29 mouse cellular contexts compared by ENCODE assay signal in genomic region chr4:111513921-111514320, GRCm38 (mm10).
DNase-seq lines count a peak whose midpoint lies in the region; ATAC-seq lines count a peak whose summit lies in the region.
"Had no signal": no experiment of that assay in that cellular context is flagged by ENCODE, and none has a peak within 500 bp of the region (broad histone marks: within the 10 kb centered on the region; RNA-seq: fewer than 3 reads in every experiment).

No protein-coding gene starts in this region.

- no peak for ATAC-seq in heart, embryonic 12.5 days (ENCODE audit: insufficient number of reproducible peaks, low FRiP score)
- no peak for ATAC-seq in intestine, embryonic 16.5 days
- ATAC-seq: activated CD4-positive, CD25-positive, alpha-beta regulatory T cell, adult 4 months; forebrain, embryonic 15.5 days; hindbrain, embryonic 16.5 days; intestine, embryonic 15.5 days had no signal

- H3K4me3 ChIP-seq in heart, embryonic 12.5 days = no peak overlapping the region
- H3K4me3 ChIP-seq in heart, embryonic 10.5 days = no peak overlapping the region
- H3K4me3 ChIP-seq in intestine, embryonic 16.5 days (ENCODE audit: low read length) = no peak overlapping the region
- H3K4me3 ChIP-seq: embryonic facial prominence, embryonic 10.5 days; embryonic facial prominence, embryonic 13.5 days; erythroblast, embryonic 14.5 days; forebrain, embryonic 12.5 days; forebrain, embryonic 15.5 days; heart, embryonic 13.5 days; hindbrain, embryonic 10.5 days; hindbrain, embryonic 13.5 days; intestine, embryonic 15.5 days had no signal

- no peaks in the 10 kb centered on the region for H3K27me3 ChIP-seq in heart, embryonic 12.5 days (replicated peaks)
- H3K27me3 ChIP-seq in heart, embryonic 10.5 days (ENCODE audit: insufficient read depth, poor library complexity, severe bottlenecking) = no peaks in the 10 kb centered on the region
- no peaks in the 10 kb centered on the region for H3K27me3 ChIP-seq in intestine, embryonic 16.5 days (replicated peaks; ENCODE audit: control insufficient read depth, insufficient read depth, low read length)
- H3K27me3 ChIP-seq: embryonic facial prominence, embryonic 13.5 days; forebrain, embryonic 12.5 days; forebrain, embryonic 15.5 days; heart, embryonic 13.5 days; hindbrain, embryonic 13.5 days; intestine, embryonic 15.5 days had no signal

- no peak overlapping the region for H3K4me2 ChIP-seq in heart, embryonic 12.5 days
- H3K4me2 ChIP-seq in intestine, embryonic 16.5 days (ENCODE audit: low read depth, low read length) = no peak overlapping the region
- H3K4me2 ChIP-seq: embryonic facial prominence, embryonic 13.5 days; forebrain, embryonic 12.5 days; forebrain, embryonic 15.5 days; heart, embryonic 13.5 days; hindbrain, embryonic 13.5 days; intestine, embryonic 15.5 days had no signal

- H3K4me1 ChIP-seq in heart, embryonic 12.5 days (replicated peaks) = peaks cover 32% of the 10 kb centered on the region
- H3K4me1 ChIP-seq in heart, embryonic 10.5 days = peaks cover 22% of the 10 kb centered on the region; the same call in 1 of the 2 replicates
- no peaks in the 10 kb centered on the region; the same call in 1 of the 2 replicates for H3K4me1 ChIP-seq in intestine, embryonic 16.5 days (ENCODE audit: control insufficient read depth, insufficient read depth, low read length)
- H3K4me1 ChIP-seq: forebrain, embryonic 15.5 days; intestine, embryonic 15.5 days had no signal

- peak; percentile 94 for DNase-seq in heart, adult 11 months
- peak; percentile 29 for DNase-seq in heart, adult 8-10 months (ENCODE audit: low spot score)
- no peak for DNase-seq in heart, embryonic 10.5 days (ENCODE audit: low spot score)
- DNase-seq in heart, postnatal 36 days = peak; percentile 11 to 18
- no peak for DNase-seq in gastrocnemius, postnatal 4 days (ENCODE audit: low spot score in 2 of 2)
- no peak for DNase-seq in lung, postnatal 25 days (ENCODE audit: low spot score)
- DNase-seq: adrenal gland, adult 8-10 months; adrenal gland, postnatal 25 days; cerebellum, adult 11-12 months; cerebellum, adult 8-10 months; cerebellum, postnatal 10 days; cerebellum, postnatal 36 days; embryo, embryonic 11 days; gastrocnemius, postnatal 10 days; gastrocnemius, postnatal 36 days; kidney, adult 18-20 months had no signal

- H3K36me3 ChIP-seq in heart, embryonic 12.5 days = no peaks in the 10 kb centered on the region
- H3K36me3 ChIP-seq in heart, embryonic 10.5 days = no peaks in the 10 kb centered on the region
- H3K36me3 ChIP-seq in intestine, embryonic 16.5 days (ENCODE audit: control insufficient read depth, insufficient read depth, low read length) = no peaks in the 10 kb centered on the region
- H3K36me3 ChIP-seq: embryonic facial prominence, embryonic 10.5 days; embryonic facial prominence, embryonic 13.5 days; forebrain, embryonic 12.5 days; forebrain, embryonic 15.5 days; heart, embryonic 13.5 days; hindbrain, embryonic 10.5 days; hindbrain, embryonic 13.5 days; intestine, embryonic 15.5 days had no signal

- 25% methylated on average over 3 of the region's 3 CpGs for WGBS in heart, embryonic 12.5 days
- WGBS in heart, embryonic 10.5 days = 33% methylated on average over 3 of the region's 3 CpGs
- WGBS in intestine, embryonic 16.5 days = 42% methylated on average over 3 of the region's 3 CpGs

- intact Hi-C loops in heart, postnatal 36 days (cut with DNase I) = no loop called here

- no peak overlapping the region for H3K27ac ChIP-seq in heart, embryonic 12.5 days (ENCODE audit: poor library complexity, severe bottlenecking)
- H3K27ac ChIP-seq in heart, embryonic 10.5 days = no peak overlapping the region
- no peak overlapping the region for H3K27ac ChIP-seq in intestine, embryonic 16.5 days (ENCODE audit: low read length)
- H3K27ac ChIP-seq: embryonic facial prominence, embryonic 10.5 days; embryonic facial prominence, embryonic 13.5 days; forebrain, embryonic 12.5 days; forebrain, embryonic 15.5 days; heart, embryonic 13.5 days; hindbrain, embryonic 10.5 days; hindbrain, embryonic 13.5 days; intestine, embryonic 15.5 days had no signal

- H3K9ac ChIP-seq in heart, embryonic 12.5 days = no peak overlapping the region
- no peak overlapping the region for H3K9ac ChIP-seq in intestine, embryonic 16.5 days (ENCODE audit: low read depth, low read length)
- H3K9ac ChIP-seq: embryonic facial prominence, embryonic 13.5 days; forebrain, embryonic 12.5 days; forebrain, embryonic 15.5 days; heart, embryonic 13.5 days; hindbrain, embryonic 13.5 days; intestine, embryonic 15.5 days had no signal

- H3K9me3 ChIP-seq in heart, embryonic 12.5 days (replicated peaks) = no peaks in the 10 kb centered on the region
- no peaks in the 10 kb centered on the region for H3K9me3 ChIP-seq in heart, embryonic 10.5 days
- H3K9me3 ChIP-seq in intestine, embryonic 16.5 days (ENCODE audit: control insufficient read depth, low read length) = no peaks in the 10 kb centered on the region
- H3K9me3 ChIP-seq: embryonic facial prominence, embryonic 10.5 days; embryonic facial prominence, embryonic 13.5 days; forebrain, embryonic 12.5 days; forebrain, embryonic 15.5 days; heart, embryonic 13.5 days; hindbrain, embryonic 10.5 days; hindbrain, embryonic 13.5 days; intestine, embryonic 15.5 days had no signal

Comparison
In these comparisons a context has a peak if more than half of its experiments do, and no peak if none do; other contexts are left out.
1. DNase-seq: peak in heart, adult 11 months (single experiment), heart, adult 8-10 months (single experiment) and heart, postnatal 36 days (2 of 2); none in heart, embryonic 10.5 days (single experiment), gastrocnemius, postnatal 4 days (0 of 2) and lung, postnatal 25 days (single experiment).